Mouse (Mus musculus): ENCODE measurements around the gene Spats1.

- no peak for TF ChIP-seq CTCF (IDR thresholded peaks at IDR 0.05; ENCODE audit: borderline replicate concordance, extremely low read depth, insufficient read depth, insufficient read length)
- no peak for TF ChIP-seq POLR2A (IDR thresholded peaks at IDR 0.05; ENCODE audit: borderline replicate concordance, extremely low read depth, insufficient read depth, insufficient read length, poor library complexity, severe bottlenecking)
Observed at GRCm38 (mm10) chr17:45470726-45471125, 4.5 kb downstream of the Spats1 start.
